Mouse (Mus musculus): ENCODE measurements around the gene Tlr12. TPM values are rescaled to one million over a fixed set of nuclear protein-coding genes. Genes with fewer than 3 reads are reported as not detected.
A peak's percentile ranks its signal among the peaks of the same experiment; 100 is the strongest.
"Not testable (repeated sequence)": the region's sequence is repeated elsewhere in the genome, so short reads cannot be mapped to it uniquely, and the experiment has no call there.

Gene Tlr12
- polyA plus RNA-seq, 1 experiment, result 10.7 TPM

GRCm38 (mm10) chr4:128620572-128620971, 2.2 kb upstream of the Tlr12 start:
- H3K4me1 ChIP-seq (ENCODE audit: control insufficient read depth, insufficient read depth, insufficient read length), result peaks cover 26% of the 10 kb centered on the region
- H3K27ac ChIP-seq (ENCODE audit: insufficient read depth, low read length), result no peak overlapping the region
- no peak overlapping the region for H3K4me3 ChIP-seq (ENCODE audit: extremely low read depth, insufficient read depth, insufficient read length)
- H3K27me3 ChIP-seq (ENCODE audit: control insufficient read depth, insufficient read depth, low read length), result no peaks in the 10 kb centered on the region
- WGBS, result 85% methylated on average over 6 of the region's 6 CpGs
- TF ChIP-seq POLR2A (IDR thresholded peaks at IDR 0.05; ENCODE audit: low read depth, low read length) (no peak), CTCF (IDR thresholded peaks at IDR 0.05; ENCODE audit: extremely low read depth, insufficient read depth, insufficient read length, insufficient replicate concordance) (no peak)
- no peaks in the 10 kb centered on the region for H3K36me3 ChIP-seq (ENCODE audit: control insufficient read depth, insufficient read depth, low read length)
- no peak for DNase-seq (ENCODE audit: low read depth in 1 of 2, low spot score in 2 of 2)

DNA sequence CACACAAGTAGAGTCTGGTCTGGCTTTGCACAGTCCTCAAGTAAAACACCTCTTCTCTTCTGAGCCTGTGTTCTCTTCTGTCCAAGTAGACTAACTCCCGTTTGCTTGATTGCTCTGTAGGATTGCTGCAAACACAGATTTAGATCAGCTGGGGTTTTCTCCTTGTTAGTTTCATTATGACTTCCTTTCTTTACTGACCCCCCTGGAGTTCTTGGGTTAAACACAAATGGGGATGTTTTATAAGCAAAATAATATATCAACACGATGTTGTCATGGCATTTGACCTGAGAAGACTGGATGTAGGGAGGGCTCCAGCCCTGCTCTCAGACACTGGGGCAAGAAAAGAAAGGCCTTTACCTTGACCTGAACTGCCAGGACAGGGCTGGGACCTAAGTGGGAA, 544 bp upstream of the Tlr12 start:
- Histone ChIP-seq H3K27ac (ENCODE audit: insufficient read depth, low read length) (peak overlapping the region; percentile 38; the same call in 1 of the 2 replicates), H3K4me1 (ENCODE audit: control insufficient read depth, insufficient read depth, insufficient read length) (peaks cover 31% of the 10 kb centered on the region), H3K36me3 (ENCODE audit: control insufficient read depth, insufficient read depth, low read length) (no peaks in the 10 kb centered on the region), H3K4me3 (ENCODE audit: extremely low read depth, insufficient read depth, insufficient read length) (no peak overlapping the region), H3K27me3 (ENCODE audit: control insufficient read depth, insufficient read depth, low read length) (no peaks in the 10 kb centered on the region)
- no peak for DNase-seq (ENCODE audit: low read depth in 1 of 2, low spot score in 2 of 2)
- WGBS, result 13% methylated on average over 2 of the region's 2 CpGs
- TF ChIP-seq CTCF (IDR thresholded peaks at IDR 0.05; ENCODE audit: extremely low read depth, insufficient read depth, insufficient read length, insufficient replicate concordance), result no peak
- no peak for TF ChIP-seq POLR2A (IDR thresholded peaks at IDR 0.05; ENCODE audit: low read depth, low read length)

GRCm38 (mm10) chr4:128617363-128618120, 877 bp downstream of the Tlr12 start:
- DNase-seq (ENCODE audit: low read depth in 1 of 2, low spot score in 2 of 2), result no peak
- Histone ChIP-seq H3K4me3 (ENCODE audit: extremely low read depth, insufficient read depth, insufficient read length) (peak overlapping the region; percentile 49), H3K27ac (ENCODE audit: insufficient read depth, low read length) (0 out of 2 replicates have a peak overlapping the region, but pooled peaks have one; percentile 38), H3K36me3 (ENCODE audit: control insufficient read depth, insufficient read depth, low read length) (no peaks in the 10 kb centered on the region), H3K4me1 (ENCODE audit: control insufficient read depth, insufficient read depth, insufficient read length) (peaks cover 31% of the 10 kb centered on the region), H3K27me3 (ENCODE audit: control insufficient read depth, insufficient read depth, low read length) (no peaks in the 10 kb centered on the region)
- WGBS, result 24% methylated on average over 17 of the region's 17 CpGs
- TF ChIP-seq POLR2A (IDR thresholded peaks at IDR 0.05; ENCODE audit: low read depth, low read length) (no peak), CTCF (IDR thresholded peaks at IDR 0.05; ENCODE audit: extremely low read depth, insufficient read depth, insufficient read length, insufficient replicate concordance) (no peak)

- DNase-seq (ENCODE audit: low read depth in 1 of 2, low spot score in 2 of 2), result no peak
- Histone ChIP-seq H3K27ac (ENCODE audit: insufficient read depth, low read length) (peak overlapping the region; percentile 56), H3K36me3 (ENCODE audit: control insufficient read depth, insufficient read depth, low read length) (no peaks in the 10 kb centered on the region), H3K4me3 (ENCODE audit: extremely low read depth, insufficient read depth, insufficient read length) (peak overlapping the region; percentile 43; the same call in 1 of the 2 replicates), H3K27me3 (ENCODE audit: control insufficient read depth, insufficient read depth, low read length) (no peaks in the 10 kb centered on the region), H3K4me1 (ENCODE audit: control insufficient read depth, insufficient read depth, insufficient read length) (peaks cover 31% of the 10 kb centered on the region)
- WGBS, result 22% methylated on average over 14 of the region's 14 CpGs
- TF ChIP-seq POLR2A (IDR thresholded peaks at IDR 0.05; ENCODE audit: low read depth, low read length), result no peak
- TF ChIP-seq CTCF (IDR thresholded peaks at IDR 0.05; ENCODE audit: extremely low read depth, insufficient read depth, insufficient read length, insufficient replicate concordance), result no peak
Measured at GRCm38 (mm10) chr4:128615761-128616160, 2.7 kb downstream of the Tlr12 start.

DNA sequence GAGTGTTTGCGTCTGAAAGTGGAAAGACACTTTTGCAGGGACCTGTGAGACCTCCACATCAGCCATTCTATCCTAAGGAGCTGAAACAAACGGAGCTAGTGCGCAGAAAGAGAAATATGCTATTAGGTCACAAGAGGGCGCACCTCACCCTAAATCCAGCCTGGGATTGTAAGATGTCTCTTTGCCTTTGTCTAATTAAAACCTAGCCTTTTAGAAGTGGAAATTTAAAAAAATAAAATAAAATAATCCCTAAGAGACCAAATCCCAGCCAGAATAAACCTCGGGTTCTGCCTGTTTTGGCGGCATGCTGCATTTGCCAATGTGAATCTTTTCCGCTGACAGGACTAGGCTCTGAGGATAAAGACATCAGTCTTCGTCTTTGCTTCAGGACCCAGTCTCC, 5.1 kb downstream of the Tlr12 start:
- DNase-seq (ENCODE audit: low read depth in 1 of 2, low spot score in 2 of 2), result peak in 1 of 2 experiments; percentile 32
- WGBS, result 26% methylated on average over 8 of the region's 8 CpGs

GRCm38 (mm10) chr4:128611726-128612125, 6.7 kb downstream of the Tlr12 start:
- WGBS, result 72% methylated on average over 3 of the region's 3 CpGs
- H3K36me3 ChIP-seq (ENCODE audit: control insufficient read depth, insufficient read depth, low read length); H3K27me3 ChIP-seq (ENCODE audit: control insufficient read depth, insufficient read depth, low read length); H3K4me3 ChIP-seq (ENCODE audit: extremely low read depth, insufficient read depth, insufficient read length); DNase-seq (ENCODE audit: low read depth in 1 of 2, low spot score in 2 of 2); H3K27ac ChIP-seq (ENCODE audit: insufficient read depth, low read length): not testable (repeated sequence)
- H3K4me1 ChIP-seq (ENCODE audit: control insufficient read depth, insufficient read depth, insufficient read length), result peaks cover 15% of the 10 kb centered on the region

More for the DNA sequence above, 5.1 kb downstream of the Tlr12 start:
- H3K27ac ChIP-seq (ENCODE audit: insufficient read depth, low read length), result no peak overlapping the region
- no peaks in the 10 kb centered on the region for H3K27me3 ChIP-seq (ENCODE audit: control insufficient read depth, insufficient read depth, low read length)
- H3K36me3 ChIP-seq (ENCODE audit: control insufficient read depth, insufficient read depth, low read length), result no peaks in the 10 kb centered on the region
- no peak overlapping the region for H3K4me3 ChIP-seq (ENCODE audit: extremely low read depth, insufficient read depth, insufficient read length)
- H3K4me1 ChIP-seq (ENCODE audit: control insufficient read depth, insufficient read depth, insufficient read length), result peaks cover 25% of the 10 kb centered on the region
- TF ChIP-seq POLR2A (IDR thresholded peaks at IDR 0.05; ENCODE audit: low read depth, low read length) (no peak), CTCF (IDR thresholded peaks at IDR 0.05; ENCODE audit: extremely low read depth, insufficient read depth, insufficient read length, insufficient replicate concordance) (peak; percentile 48; the same call in 1 of the 2 replicates)

GRCm38 (mm10) chr4:128610706-128611105, 7.7 kb downstream of the Tlr12 start:
- 49% methylated on average over 10 of the region's 10 CpGs for WGBS
- Histone ChIP-seq H3K4me1 (ENCODE audit: control insufficient read depth, insufficient read depth, insufficient read length) (peaks cover 6% of the 10 kb centered on the region), H3K4me3 (ENCODE audit: extremely low read depth, insufficient read depth, insufficient read length) (no peak overlapping the region), H3K27ac (ENCODE audit: insufficient read depth, low read length) (no peak overlapping the region), H3K36me3 (ENCODE audit: control insufficient read depth, insufficient read depth, low read length) (no peaks in the 10 kb centered on the region), H3K27me3 (ENCODE audit: control insufficient read depth, insufficient read depth, low read length) (no peaks in the 10 kb centered on the region)
- TF ChIP-seq POLR2A (IDR thresholded peaks at IDR 0.05; ENCODE audit: low read depth, low read length), result no peak
- no peak for TF ChIP-seq CTCF (IDR thresholded peaks at IDR 0.05; ENCODE audit: extremely low read depth, insufficient read depth, insufficient read length, insufficient replicate concordance)
- no peak for DNase-seq (ENCODE audit: low read depth in 1 of 2, low spot score in 2 of 2)

Measured in spleen, adult 2 months (tissue).